Comparison of ENCODE assay signal across 14 mouse cellular contexts in genomic region chr6:87921201-87921600, GRCm38 (mm10).
"Had no signal": no experiment of that assay in that cellular context is flagged by ENCODE, and none has a peak within 500 bp of the region (broad histone marks: within the 10 kb centered on the region; RNA-seq: fewer than 3 reads in every experiment).

No protein-coding gene starts in this region.

- DNase-seq: gastrocnemius, postnatal 14 days; gastrocnemius, postnatal 36 days; heart, adult 11 months; heart, adult 2 months; heart, postnatal 14 days; heart, postnatal 36 days; kidney, adult 11 months; kidney, adult 2 months; kidney, adult 9 months; kidney, postnatal 14 days; kidney, postnatal 36 days; layer of hippocampus, adult 9-11 months; layer of hippocampus, postnatal 36 days; left cerebral cortex, postnatal 4 days had no signal
